Mouse (Mus musculus): ENCODE results near the gene Olfr1132. TPM values are rescaled to one million over a fixed set of nuclear protein-coding genes. Genes with fewer than 3 reads are reported as not detected.
"Not testable (repeated sequence)": the region's sequence is repeated elsewhere in the genome, so short reads cannot be mapped to it uniquely, and the experiment has no call there.

Gene Olfr1132
- polyA plus RNA-seq (2016; fragmentation: Nextera tagmentation; extraction: Ambion mirVana): not detected in 2 replicates

GRCm38 (mm10) chr2:87637435-87637834 is at the start of gene Olfr1132:
TSS of gene Olfr1132 (minus strand) at chr2:87637535.
- no peak within 1 kb of the TSS for H3K27ac ChIP-seq
- H3K27me3 ChIP-seq: no peaks in the 10 kb centered on the region
- no peaks in the 10 kb centered on the region for H3K9me3 ChIP-seq (replicated peaks)
- H3K9ac ChIP-seq: no peak within 1 kb of the TSS
- no peaks in the 10 kb centered on the region for H3K4me1 ChIP-seq
- H3K4me2 ChIP-seq (replicated peaks): no peak within 1 kb of the TSS
- H3K36me3 ChIP-seq: no peaks in the 10 kb centered on the region
- ATAC-seq (ENCODE audit: low FRiP score): no peak
- H3K4me3 ChIP-seq: no peak within 1 kb of the TSS

- no peaks in the 10 kb centered on the region for H3K9me3 ChIP-seq (replicated peaks)
- no peaks in the 10 kb centered on the region for H3K27me3 ChIP-seq
- H3K4me3 ChIP-seq: no peak within 1 kb of the TSS
- H3K4me2 ChIP-seq (replicated peaks): no peak within 1 kb of the TSS
- H3K36me3 ChIP-seq: no peaks in the 10 kb centered on the region
- no peak within 1 kb of the TSS for H3K27ac ChIP-seq
- WGBS: 24% methylated on average over 1 of the region's 1 CpGs
- H3K4me1 ChIP-seq: no peaks in the 10 kb centered on the region
- H3K9ac ChIP-seq: no peak within 1 kb of the TSS
- ATAC-seq (ENCODE audit: low FRiP score): no peak
These were observed 36.2 kb upstream of the Olfr1132 start, which contains the start of gene Olfr1135 for GRCm38 (mm10) chr2:87673564-87673963. TSS of gene Olfr1135 (minus strand) at chr2:87673664.

GRCm38 (mm10) chr2:87658360-87658759 is 21.0 kb upstream of the Olfr1132 start, which contains the start of gene Olfr1134:
TSS of gene Olfr1134 (minus strand) at chr2:87658460.
- WGBS: 82% methylated on average over 2 of the region's 2 CpGs
- no peak within 1 kb of the TSS for H3K27ac ChIP-seq
- no peaks in the 10 kb centered on the region for H3K4me1 ChIP-seq
- H3K4me2 ChIP-seq (replicated peaks): no peak within 1 kb of the TSS
- no peak for ATAC-seq (ENCODE audit: low FRiP score)
- H3K9me3 ChIP-seq (replicated peaks): no peaks in the 10 kb centered on the region
- H3K36me3 ChIP-seq: no peaks in the 10 kb centered on the region
- H3K4me3 ChIP-seq: no peak within 1 kb of the TSS
- no peak within 1 kb of the TSS for H3K9ac ChIP-seq
- H3K27me3 ChIP-seq: no peaks in the 10 kb centered on the region

GRCm38 (mm10) chr2:87647274-87647673 is 9.9 kb upstream of the Olfr1132 start, which contains the start of gene Olfr1133:
TSS of gene Olfr1133 (minus strand) at chr2:87647374.
- Histone ChIP-seq H3K4me2 (replicated peaks) (no peak within 1 kb of the TSS), H3K4me3 (no peak within 1 kb of the TSS), H3K27ac (no peak within 1 kb of the TSS), H3K9ac (no peak within 1 kb of the TSS), H3K9me3 (replicated peaks) (no peaks in the 10 kb centered on the region), H3K36me3 (no peaks in the 10 kb centered on the region), H3K4me1 (no peaks in the 10 kb centered on the region), H3K27me3 (no peaks in the 10 kb centered on the region)
- no peak for ATAC-seq (ENCODE audit: low FRiP score)

- no peak overlapping the region for H3K4me2 ChIP-seq (replicated peaks)
- ATAC-seq (ENCODE audit: low FRiP score): no peak
These were observed 5.1 kb upstream of the Olfr1132 start for GRCm38 (mm10) chr2:87642441-87642840.

GRCm38 (mm10) chr2:87626804-87627203 is 10.5 kb downstream of the Olfr1132 start, which contains the start of gene Olfr1131:
TSS of gene Olfr1131 (plus strand) at chr2:87627104.
- H3K27ac ChIP-seq: no peak within 1 kb of the TSS
- no peaks in the 10 kb centered on the region for H3K9me3 ChIP-seq (replicated peaks)
- 69% methylated on average over 3 of the region's 3 CpGs for WGBS
- H3K4me3 ChIP-seq: no peak within 1 kb of the TSS
- no peak within 1 kb of the TSS for H3K9ac ChIP-seq
- no peak for ATAC-seq (ENCODE audit: low FRiP score)
- H3K27me3 ChIP-seq: no peaks in the 10 kb centered on the region
- H3K4me2 ChIP-seq (replicated peaks): no peak within 1 kb of the TSS
- H3K36me3 ChIP-seq: no peaks in the 10 kb centered on the region
- no peaks in the 10 kb centered on the region for H3K4me1 ChIP-seq

More at GRCm38 (mm10) chr2:87642441-87642840, 5.1 kb upstream of the Olfr1132 start:
- H3K27me3 ChIP-seq: no peaks in the 10 kb centered on the region
- no peak overlapping the region for H3K27ac ChIP-seq
- H3K36me3 ChIP-seq: no peaks in the 10 kb centered on the region
- H3K9me3 ChIP-seq (replicated peaks): no peaks in the 10 kb centered on the region
- no peak overlapping the region for H3K4me3 ChIP-seq
- H3K9ac ChIP-seq: no peak overlapping the region
- H3K4me1 ChIP-seq: no peaks in the 10 kb centered on the region

GRCm38 (mm10) chr2:87605912-87606311 is 31.4 kb downstream of the Olfr1132 start, which contains the start of gene Olfr1130:
TSS of gene Olfr1130 (plus strand) at chr2:87606212.
- not testable (repeated sequence) for ATAC-seq (ENCODE audit: low FRiP score); H3K9me3 ChIP-seq (replicated peaks); H3K36me3 ChIP-seq; H3K4me3 ChIP-seq; H3K27ac ChIP-seq; H3K4me2 ChIP-seq (replicated peaks); H3K27me3 ChIP-seq; H3K9ac ChIP-seq; H3K4me1 ChIP-seq

Other genes with a start within 250 kb of the Olfr1132 start
- gene Olfr1123, start 220.9 kb downstream of the Olfr1132 start, polyA plus RNA-seq (2016; fragmentation: Nextera tagmentation; extraction: Ambion mirVana): not detected in 2 replicates
- gene Olfr1124, start 207.3 kb downstream of the Olfr1132 start, polyA plus RNA-seq (2016; fragmentation: Nextera tagmentation; extraction: Ambion mirVana): 0.12 TPM in 1 of 2 replicates, not detected in the other
- not detected in 2 replicates for gene Olfr1126, start 183.6 kb downstream of the Olfr1132 start, polyA plus RNA-seq (2016; fragmentation: Nextera tagmentation; extraction: Ambion mirVana)
- gene Pramel7, start 140.4 kb downstream of the Olfr1132 start, polyA plus RNA-seq (2016; fragmentation: Nextera tagmentation; extraction: Ambion mirVana): not detected in 2 replicates
- not detected in 2 replicates for gene Pramel6, start 131.0 kb downstream of the Olfr1132 start, polyA plus RNA-seq (2016; fragmentation: Nextera tagmentation; extraction: Ambion mirVana)
- gene Olfr153, start 105.7 kb downstream of the Olfr1132 start, polyA plus RNA-seq (2016; fragmentation: Nextera tagmentation; extraction: Ambion mirVana): not detected in 2 replicates
- gene Olfr1128, start 92.0 kb downstream of the Olfr1132 start, polyA plus RNA-seq (2016; fragmentation: Nextera tagmentation; extraction: Ambion mirVana): not detected in 2 replicates
- not detected in 2 replicates for gene Olfr1129, start 63.6 kb downstream of the Olfr1132 start, polyA plus RNA-seq (2016; fragmentation: Nextera tagmentation; extraction: Ambion mirVana)
- gene Olfr1130, start 31.3 kb downstream of the Olfr1132 start, polyA plus RNA-seq (2016; fragmentation: Nextera tagmentation; extraction: Ambion mirVana): not detected in 2 replicates
- gene Olfr1131, start 10.4 kb downstream of the Olfr1132 start, polyA plus RNA-seq (2016; fragmentation: Nextera tagmentation; extraction: Ambion mirVana): not detected in 2 replicates
- gene Olfr1133, start 9.8 kb upstream of the Olfr1132 start, polyA plus RNA-seq (2016; fragmentation: Nextera tagmentation; extraction: Ambion mirVana): not detected in 2 replicates
- gene Olfr1134, start 20.9 kb upstream of the Olfr1132 start, polyA plus RNA-seq (2016; fragmentation: Nextera tagmentation; extraction: Ambion mirVana): not detected in 2 replicates
- gene Olfr1135, start 36.1 kb upstream of the Olfr1132 start, polyA plus RNA-seq (2016; fragmentation: Nextera tagmentation; extraction: Ambion mirVana): not detected in 2 replicates
- gene Olfr1136, start 56.4 kb upstream of the Olfr1132 start, polyA plus RNA-seq (2016; fragmentation: Nextera tagmentation; extraction: Ambion mirVana): not detected in 2 replicates
- not detected in 2 replicates for gene Olfr1137, start 75.6 kb upstream of the Olfr1132 start, polyA plus RNA-seq (2016; fragmentation: Nextera tagmentation; extraction: Ambion mirVana)
- gene Olfr1138, start 102.4 kb upstream of the Olfr1132 start, polyA plus RNA-seq (2016; fragmentation: Nextera tagmentation; extraction: Ambion mirVana): not detected in 2 replicates
- gene Olfr1140, start 106.2 kb upstream of the Olfr1132 start, polyA plus RNA-seq (2016; fragmentation: Nextera tagmentation; extraction: Ambion mirVana): not detected in 2 replicates
- gene Olfr1141, start 116.5 kb upstream of the Olfr1132 start, polyA plus RNA-seq (2016; fragmentation: Nextera tagmentation; extraction: Ambion mirVana): not detected in 2 replicates
- not detected in 2 replicates for gene Olfr152, start 141.9 kb upstream of the Olfr1132 start, polyA plus RNA-seq (2016; fragmentation: Nextera tagmentation; extraction: Ambion mirVana)
- not detected in 2 replicates for gene Olfr1143, start 163.1 kb upstream of the Olfr1132 start, polyA plus RNA-seq (2016; fragmentation: Nextera tagmentation; extraction: Ambion mirVana)
- not detected in 2 replicates for gene Olfr1145, start 172.3 kb upstream of the Olfr1132 start, polyA plus RNA-seq (2016; fragmentation: Nextera tagmentation; extraction: Ambion mirVana)
- gene Olfr1148, start 193.0 kb upstream of the Olfr1132 start, polyA plus RNA-seq (2016; fragmentation: Nextera tagmentation; extraction: Ambion mirVana): not detected in 2 replicates
- gene Olfr1150-ps1, start 206.5 kb upstream of the Olfr1132 start, polyA plus RNA-seq (2016; fragmentation: Nextera tagmentation; extraction: Ambion mirVana): not detected in 2 replicates
- gene Olfr1151, start 218.3 kb upstream of the Olfr1132 start, polyA plus RNA-seq (2016; fragmentation: Nextera tagmentation; extraction: Ambion mirVana): not detected in 2 replicates
- not detected in 2 replicates for gene Olfr1152, start 229.0 kb upstream of the Olfr1132 start, polyA plus RNA-seq (2016; fragmentation: Nextera tagmentation; extraction: Ambion mirVana)

Data from hindbrain, embryonic 12.5 days (tissue).